Mouse (Mus musculus): ENCODE results near the gene Zfp62. TPM values are rescaled to one million over a fixed set of nuclear protein-coding genes. Genes with fewer than 3 reads are reported as not detected.

The Zfp62 gene
- polyA plus RNA-seq, 1 experiment from 2014 or later, result 19.6 TPM

- ATAC-seq, result no peak
- H3K27ac ChIP-seq (ENCODE audit: low read length), result no peak overlapping the region
- H3K9ac ChIP-seq (replicated peaks; ENCODE audit: low read depth), result no peak overlapping the region
- peaks cover 28% of the 10 kb centered on the region for H3K36me3 ChIP-seq (ENCODE audit: insufficient read depth, low read length)
- TF ChIP-seq CTCF (IDR thresholded peaks at IDR 0.05) (no peak), EP300 (IDR thresholded peaks at IDR 0.05) (no peak)
- DNase-seq (ENCODE audit: low spot score), result no peak
- no peak overlapping the region for H3K4me3 ChIP-seq (ENCODE audit: low read depth, low read length)
- H3K4me2 ChIP-seq (replicated peaks; ENCODE audit: low read depth, low read length), result no peak overlapping the region
- WGBS, result 91% methylated on average over 2 of the region's 2 CpGs
- H3K27me3 ChIP-seq (replicated peaks; ENCODE audit: insufficient read depth, low read length), result no peaks in the 10 kb centered on the region
- H3K4me1 ChIP-seq (ENCODE audit: insufficient read depth, low read depth, low read length), result no peaks in the 10 kb centered on the region
- no peaks in the 10 kb centered on the region for H3K9me3 ChIP-seq (ENCODE audit: low read length)
Measured at GRCm38 (mm10) chr11:49219271-49219670, 16.2 kb downstream of the Zfp62 start.

GRCm38 (mm10) chr11:49224455-49224854, 21.4 kb downstream of the Zfp62 start:
- Histone ChIP-seq H3K9me3 (ENCODE audit: low read length) (no peaks in the 10 kb centered on the region), H3K36me3 (ENCODE audit: insufficient read depth, low read length) (no peaks in the 10 kb centered on the region), H3K4me1 (ENCODE audit: insufficient read depth, low read depth, low read length) (no peaks in the 10 kb centered on the region), H3K9ac (replicated peaks; ENCODE audit: low read depth) (no peak overlapping the region), H3K27me3 (replicated peaks; ENCODE audit: insufficient read depth, low read length) (no peaks in the 10 kb centered on the region), H3K4me2 (replicated peaks; ENCODE audit: low read depth, low read length) (no peak overlapping the region), H3K27ac (ENCODE audit: low read length) (no peak overlapping the region), H3K4me3 (ENCODE audit: low read depth, low read length) (no peak overlapping the region)
- 76% methylated on average over 1 of the region's 1 CpGs for WGBS
- TF ChIP-seq CTCF (IDR thresholded peaks at IDR 0.05) (no peak), EP300 (IDR thresholded peaks at IDR 0.05) (no peak)
- DNase-seq (ENCODE audit: low spot score) (no peak), ATAC-seq (no peak)

GRCm38 (mm10) chr11:49232781-49233180, 29.7 kb downstream of the Zfp62 start:
- Histone ChIP-seq H3K36me3 (ENCODE audit: insufficient read depth, low read length) (no peaks in the 10 kb centered on the region), H3K27me3 (replicated peaks; ENCODE audit: insufficient read depth, low read length) (no peaks in the 10 kb centered on the region), H3K4me2 (replicated peaks; ENCODE audit: low read depth, low read length) (no peak overlapping the region), H3K9me3 (ENCODE audit: low read length) (no peaks in the 10 kb centered on the region), H3K9ac (replicated peaks; ENCODE audit: low read depth) (no peak overlapping the region), H3K27ac (ENCODE audit: low read length) (no peak overlapping the region), H3K4me1 (ENCODE audit: insufficient read depth, low read depth, low read length) (no peaks in the 10 kb centered on the region), H3K4me3 (ENCODE audit: low read depth, low read length) (no peak overlapping the region)
- no peak for TF ChIP-seq EP300 (IDR thresholded peaks at IDR 0.05)
- TF ChIP-seq CTCF (IDR thresholded peaks at IDR 0.05), result no peak
- ATAC-seq (no peak), DNase-seq (ENCODE audit: low spot score) (peak; percentile 27)
- WGBS, result 63% methylated on average over 3 of the region's 3 CpGs

GRCm38 (mm10) chr11:49235459-49236207, 32.5 kb downstream of the Zfp62 start:
- H3K4me3 ChIP-seq (ENCODE audit: low read depth, low read length), result no peak overlapping the region
- H3K9ac ChIP-seq (replicated peaks; ENCODE audit: low read depth), result no peak overlapping the region
- TF ChIP-seq EP300 (IDR thresholded peaks at IDR 0.05), result no peak
- TF ChIP-seq CTCF (IDR thresholded peaks at IDR 0.05), result no peak
- no peaks in the 10 kb centered on the region for H3K36me3 ChIP-seq (ENCODE audit: insufficient read depth, low read length)
- H3K27me3 ChIP-seq (replicated peaks; ENCODE audit: insufficient read depth, low read length), result no peaks in the 10 kb centered on the region
- no peaks in the 10 kb centered on the region for H3K4me1 ChIP-seq (ENCODE audit: insufficient read depth, low read depth, low read length)
- H3K9me3 ChIP-seq (ENCODE audit: low read length), result no peaks in the 10 kb centered on the region
- ATAC-seq (no peak), DNase-seq (ENCODE audit: low spot score) (no peak)
- WGBS, result 55% methylated on average over 3 of the region's 3 CpGs
- no peak overlapping the region for H3K4me2 ChIP-seq (replicated peaks; ENCODE audit: low read depth, low read length)
- H3K27ac ChIP-seq (ENCODE audit: low read length), result no peak overlapping the region

- Histone ChIP-seq H3K27me3 (replicated peaks; ENCODE audit: insufficient read depth, low read length) (no peaks in the 10 kb centered on the region), H3K9ac (replicated peaks; ENCODE audit: low read depth) (no peak overlapping the region), H3K4me1 (ENCODE audit: insufficient read depth, low read depth, low read length) (no peaks in the 10 kb centered on the region), H3K4me3 (ENCODE audit: low read depth, low read length) (no peak overlapping the region), H3K4me2 (replicated peaks; ENCODE audit: low read depth, low read length) (no peak overlapping the region), H3K9me3 (ENCODE audit: low read length) (no peaks in the 10 kb centered on the region), H3K36me3 (ENCODE audit: insufficient read depth, low read length) (no peaks in the 10 kb centered on the region), H3K27ac (ENCODE audit: low read length) (no peak overlapping the region)
- DNase-seq (ENCODE audit: low spot score) (no peak), ATAC-seq (no peak)
- TF ChIP-seq CTCF (IDR thresholded peaks at IDR 0.05), result no peak
- no peak for TF ChIP-seq EP300 (IDR thresholded peaks at IDR 0.05)
- 55% methylated on average over 1 of the region's 1 CpGs for WGBS
Measured at GRCm38 (mm10) chr11:49236891-49237290, 33.8 kb downstream of the Zfp62 start.

- TF ChIP-seq EP300 (IDR thresholded peaks at IDR 0.05) (no peak), CTCF (IDR thresholded peaks at IDR 0.05) (no peak)
- Histone ChIP-seq H3K36me3 (ENCODE audit: insufficient read depth, low read length) (no peaks in the 10 kb centered on the region), H3K9me3 (ENCODE audit: low read length) (no peaks in the 10 kb centered on the region), H3K27me3 (replicated peaks; ENCODE audit: insufficient read depth, low read length) (no peaks in the 10 kb centered on the region), H3K4me2 (replicated peaks; ENCODE audit: low read depth, low read length) (no peak overlapping the region), H3K4me1 (ENCODE audit: insufficient read depth, low read depth, low read length) (no peaks in the 10 kb centered on the region), H3K27ac (ENCODE audit: low read length) (no peak overlapping the region), H3K4me3 (ENCODE audit: low read depth, low read length) (no peak overlapping the region), H3K9ac (replicated peaks; ENCODE audit: low read depth) (no peak overlapping the region)
- DNase-seq (ENCODE audit: low spot score) (no peak), ATAC-seq (no peak)
- 33% methylated on average over 2 of the region's 2 CpGs for WGBS
Measured at GRCm38 (mm10) chr11:49237532-49237931, 34.4 kb downstream of the Zfp62 start.

All from lung, postnatal 0 days (tissue).